Mouse (Mus musculus) macrophage (primary cell): ENCODE measurements around the gene 9230112D13Rik. TPM values are rescaled to one million over a fixed set of nuclear protein-coding genes. Genes with fewer than 3 reads are reported as not detected.

Source experiments
- H3K27ac ChIP-seq: fragments of 350-480 bp; formaldehyde crosslinking; 2 replicates; pipeline ENCODE4 v1.9.0; 2021
- H3K36me3 ChIP-seq: fragments of 350-480 bp; formaldehyde crosslinking; 2 replicates; pipeline ENCODE4 v1.9.0; 2021; ENCODE audit errors: inconsistent target
- H3K4me3 ChIP-seq: fragments of 350-480 bp; formaldehyde crosslinking; 2 replicates; pipeline ENCODE4 v1.9.0; 2021; ENCODE audit errors: inconsistent target
- H3K79me2 ChIP-seq: fragments of 350-480 bp; formaldehyde crosslinking; 2 replicates; pipeline ENCODE4 v1.9.0; 2021; ENCODE audit errors: inconsistent target
- WGBS: methylation state at CpG from one replicate; pipeline ENCODE4 v1.1.7; 2026; ENCODE audit warnings: inconsistent platforms; ENCODE audit not compliant: missing documents; 5-methylcytosine and 5-hydroxymethylcytosine counted together
- polyA plus RNA-seq: library from polyadenylated mRNA; stranded (reverse); fragments of 250-400 nt; gene quantifications from 3 replicates; pipeline ENCODE4 v1.2.4, GENCODE M21; 2018; ENCODE audit warnings: inconsistent platforms

Gene 9230112D13Rik
- polyA plus RNA-seq, 1 experiment from 2014 or later: not detected

DNA sequence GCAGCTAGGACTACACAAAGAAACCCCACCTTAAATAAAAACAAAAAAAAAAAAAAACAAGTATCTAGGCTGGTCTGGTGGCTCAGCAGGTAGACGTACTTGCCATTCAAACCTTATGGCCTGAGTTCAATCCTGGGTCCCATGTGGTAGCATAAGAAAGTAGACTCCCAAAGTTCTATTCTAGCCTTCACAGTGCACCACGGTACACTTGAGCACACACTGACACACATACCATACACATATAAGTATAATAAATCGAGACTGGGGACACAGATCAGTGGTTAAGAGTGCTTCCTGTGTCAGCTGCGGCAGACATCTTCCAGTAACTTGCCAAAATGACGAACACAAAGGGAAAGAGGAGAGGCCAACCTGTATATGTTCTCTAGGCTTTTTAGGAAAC lies 6.7 kb downstream of the 9230112D13Rik start:
- H3K36me3 ChIP-seq: no peaks in the 10 kb centered on the region
- no peak overlapping the region for H3K27ac ChIP-seq
- H3K4me3 ChIP-seq: no peak overlapping the region
- no peaks in the 10 kb centered on the region for H3K79me2 ChIP-seq
- 61% methylated on average over 5 of the region's 5 CpGs for WGBS

DNA sequence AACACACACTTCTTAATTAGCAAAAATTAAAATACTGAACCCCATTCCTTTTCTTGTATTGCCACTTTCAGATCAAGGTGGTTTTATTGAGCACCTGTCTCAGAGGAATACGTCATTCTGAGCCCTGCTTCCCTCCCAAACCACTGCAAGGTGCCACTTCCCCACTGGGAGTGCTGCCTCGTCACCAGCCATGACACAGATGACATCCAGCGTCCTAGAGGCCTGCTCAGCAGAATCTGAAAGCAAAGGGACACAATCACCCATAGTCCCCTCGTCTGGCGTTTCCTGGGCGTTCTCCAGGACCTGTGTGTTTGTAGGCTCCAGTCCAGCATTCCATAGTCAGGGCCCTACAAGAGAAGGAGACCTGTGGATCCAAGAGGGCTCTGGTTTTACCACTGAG lies 8.5 kb downstream of the 9230112D13Rik start:
- no peaks in the 10 kb centered on the region for H3K36me3 ChIP-seq
- no peak overlapping the region for H3K4me3 ChIP-seq
- WGBS: 26% methylated on average over 6 of the region's 6 CpGs
- no peaks in the 10 kb centered on the region for H3K79me2 ChIP-seq
- H3K27ac ChIP-seq: no peak overlapping the region

DNA sequence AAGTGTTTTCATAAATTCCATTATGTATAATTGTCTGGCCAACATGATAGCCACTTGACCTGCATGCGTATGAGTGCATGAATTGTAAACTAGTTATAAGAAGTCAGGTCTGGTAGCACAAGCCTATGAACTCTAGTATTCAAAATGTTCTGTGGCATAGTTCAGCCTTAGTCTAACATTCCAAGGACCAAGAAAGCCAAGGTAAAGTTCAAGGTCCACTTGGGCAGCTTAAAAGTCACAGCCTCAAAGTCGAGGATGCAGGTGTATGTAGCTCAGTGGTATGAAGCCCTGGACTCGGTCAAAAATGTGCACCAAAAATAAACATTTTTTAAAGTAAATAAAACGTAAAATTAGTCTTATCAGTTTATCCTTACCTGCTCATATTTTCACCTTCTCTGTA lies 10.0 kb downstream of the 9230112D13Rik start:
- H3K4me3 ChIP-seq: no peak overlapping the region
- WGBS: 70% methylated on average over 4 of the region's 4 CpGs
- no peak overlapping the region for H3K27ac ChIP-seq
- no peaks in the 10 kb centered on the region for H3K79me2 ChIP-seq
- H3K36me3 ChIP-seq: no peaks in the 10 kb centered on the region

DNA sequence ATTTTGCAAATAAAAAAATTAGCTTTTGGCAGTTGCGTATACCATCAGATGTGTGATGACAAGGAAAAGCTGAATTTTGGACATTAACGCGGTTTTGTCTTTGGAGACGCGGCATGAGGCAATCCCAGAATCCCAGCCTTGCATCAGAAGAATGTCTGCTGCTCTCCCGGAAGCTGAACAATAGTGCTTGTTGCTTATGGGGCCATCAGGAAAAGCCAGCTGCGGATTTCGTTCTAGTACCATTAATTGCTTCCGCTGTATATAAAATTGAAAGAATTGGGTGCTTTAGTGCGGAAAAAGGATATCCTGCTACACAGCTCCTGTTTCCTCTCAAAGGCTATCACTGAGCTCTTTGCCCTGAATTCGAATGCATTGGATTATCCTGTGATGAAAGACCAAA lies 10.7 kb downstream of the 9230112D13Rik start:
- Histone ChIP-seq H3K27ac (no peak overlapping the region), H3K4me3 (no peak overlapping the region), H3K79me2 (no peaks in the 10 kb centered on the region), H3K36me3 (no peaks in the 10 kb centered on the region)
- 13% methylated on average over 11 of the region's 11 CpGs for WGBS

DNA sequence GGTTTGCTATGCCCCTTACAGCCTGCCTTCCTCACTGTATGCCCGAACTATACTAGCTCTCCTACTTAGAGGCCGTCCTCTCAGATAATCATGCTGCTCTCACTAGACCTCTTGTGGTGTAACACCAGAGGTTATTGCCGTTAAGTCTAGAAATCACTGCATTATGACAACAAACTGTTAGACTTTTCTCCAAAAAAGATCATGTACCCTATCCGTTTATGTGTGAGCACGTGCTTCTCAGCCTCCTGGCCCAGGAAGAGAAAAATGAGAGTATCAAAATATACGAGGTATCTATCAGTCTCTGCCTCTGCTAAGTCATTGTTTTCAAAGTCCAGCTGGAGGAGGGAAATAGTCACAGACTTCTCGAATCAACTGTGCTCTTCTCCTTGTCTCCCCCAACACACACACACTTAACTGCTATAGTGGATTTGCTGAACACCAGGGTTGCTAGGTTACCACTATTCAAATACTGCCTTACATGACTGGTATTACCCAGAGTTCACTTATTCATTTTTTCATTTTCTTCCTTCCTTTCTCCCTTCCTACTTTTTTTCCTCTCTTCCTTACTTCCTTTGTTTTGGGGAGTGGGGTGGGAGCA lies 13.7 kb downstream of the 9230112D13Rik start:
- H3K36me3 ChIP-seq: no peaks in the 10 kb centered on the region
- 52% methylated on average over 7 of the region's 7 CpGs for WGBS
- no peak overlapping the region for H3K27ac ChIP-seq
- no peak overlapping the region for H3K4me3 ChIP-seq
- H3K79me2 ChIP-seq: no peaks in the 10 kb centered on the region

DNA sequence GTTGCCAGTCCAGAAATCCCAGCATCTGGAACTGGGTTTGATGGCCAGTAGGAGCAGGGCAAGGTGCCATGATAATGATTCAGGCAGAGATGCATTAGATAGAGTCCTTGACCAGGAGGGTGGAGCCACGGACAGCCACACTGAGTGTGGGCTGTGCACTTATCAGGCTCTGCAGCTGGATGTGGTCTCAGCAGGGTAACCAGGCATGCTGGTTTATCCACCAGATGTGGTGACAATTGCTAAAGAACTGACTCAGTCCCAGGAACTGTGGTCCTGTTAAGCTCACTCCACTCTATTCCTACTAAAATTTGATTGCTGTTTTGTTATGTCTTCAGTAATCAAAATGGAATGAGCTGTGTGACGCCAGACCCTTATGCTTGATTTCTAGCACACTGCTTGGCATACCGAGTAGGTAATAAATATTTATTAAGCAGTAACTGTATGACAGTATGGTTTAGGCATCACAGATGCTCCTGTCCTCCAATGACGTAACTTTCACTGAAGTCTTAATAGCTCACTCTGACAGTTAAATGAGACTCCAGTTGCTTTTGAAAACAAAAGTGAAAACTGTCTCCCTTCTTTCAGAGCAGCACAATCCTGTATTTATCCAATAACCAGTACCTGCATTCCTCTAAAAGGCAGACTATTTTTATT lies 14.3 kb downstream of the 9230112D13Rik start:
- Histone ChIP-seq H3K36me3 (no peaks in the 10 kb centered on the region), H3K79me2 (no peaks in the 10 kb centered on the region), H3K4me3 (no peak overlapping the region), H3K27ac (no peak overlapping the region)
- WGBS: 54% methylated on average over 4 of the region's 4 CpGs

DNA sequence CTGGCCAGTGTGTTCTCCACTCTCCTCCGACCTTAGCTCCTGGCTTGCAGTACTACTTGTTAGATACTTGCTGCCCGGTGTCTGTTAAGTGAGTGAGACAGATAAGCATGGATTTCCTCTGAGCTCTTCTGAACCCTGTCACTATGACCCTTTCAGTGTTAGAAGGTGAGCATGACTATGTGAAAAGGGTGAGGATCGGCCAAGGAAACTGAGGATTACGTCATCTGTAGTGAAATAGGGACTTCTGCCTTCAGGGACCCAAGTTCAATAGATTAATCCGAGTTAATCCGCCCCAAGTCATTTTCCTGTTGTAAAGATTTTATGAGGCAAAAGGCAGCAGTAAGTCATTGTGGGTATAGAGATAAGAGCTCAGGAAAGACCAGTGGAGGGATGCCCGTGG lies 17.3 kb downstream of the 9230112D13Rik start:
- Histone ChIP-seq H3K27ac (no peak overlapping the region), H3K4me3 (no peak overlapping the region), H3K36me3 (no peaks in the 10 kb centered on the region), H3K79me2 (no peaks in the 10 kb centered on the region)
- 65% methylated on average over 7 of the region's 7 CpGs for WGBS

DNA sequence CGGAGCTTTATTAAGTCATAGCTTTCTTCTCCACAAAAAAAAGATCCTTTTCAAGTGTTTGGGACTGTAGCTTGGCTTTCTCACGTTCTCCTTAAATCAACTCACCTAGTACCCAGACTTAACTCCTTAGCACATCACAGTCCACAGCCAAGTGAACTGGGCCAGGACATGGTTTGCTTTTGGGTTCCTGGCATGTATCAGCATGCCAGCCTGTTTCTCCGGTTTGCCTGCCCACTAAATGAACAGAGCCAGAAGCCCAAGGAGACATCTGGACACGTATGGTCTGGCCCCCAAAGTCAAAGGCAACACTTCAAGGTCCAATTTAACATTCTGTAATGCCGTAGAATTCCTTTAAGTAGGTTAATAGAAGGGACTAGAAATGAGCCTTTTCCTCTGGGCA lies 18.2 kb downstream of the 9230112D13Rik start:
- Histone ChIP-seq H3K4me3 (no peak overlapping the region), H3K79me2 (no peaks in the 10 kb centered on the region), H3K36me3 (no peaks in the 10 kb centered on the region), H3K27ac (no peak overlapping the region)
- WGBS: 95% methylated on average over 5 of the region's 5 CpGs

DNA sequence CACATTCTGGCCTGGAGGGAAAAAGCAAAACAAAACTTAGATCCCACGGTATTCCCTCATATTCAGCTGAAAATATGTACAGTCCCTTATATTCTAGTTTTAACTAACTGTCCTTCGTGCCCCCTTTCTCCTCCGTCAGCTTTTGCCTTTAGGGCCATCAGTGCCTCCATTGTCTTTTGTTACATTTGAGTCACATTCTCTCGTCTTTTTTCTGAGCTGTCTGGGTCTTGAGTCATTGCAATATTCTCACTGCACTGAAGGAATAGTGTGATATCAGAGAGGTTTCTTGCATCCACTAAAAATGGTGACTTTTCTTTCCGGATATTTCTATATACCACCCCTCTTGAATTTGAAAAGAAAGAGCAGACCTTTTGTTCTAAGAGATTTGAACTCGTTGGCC lies 18.8 kb downstream of the 9230112D13Rik start:
- Histone ChIP-seq H3K4me3 (no peak overlapping the region), H3K36me3 (no peaks in the 10 kb centered on the region), H3K79me2 (no peaks in the 10 kb centered on the region), H3K27ac (no peak overlapping the region)
- 87% methylated on average over 6 of the region's 6 CpGs for WGBS

DNA sequence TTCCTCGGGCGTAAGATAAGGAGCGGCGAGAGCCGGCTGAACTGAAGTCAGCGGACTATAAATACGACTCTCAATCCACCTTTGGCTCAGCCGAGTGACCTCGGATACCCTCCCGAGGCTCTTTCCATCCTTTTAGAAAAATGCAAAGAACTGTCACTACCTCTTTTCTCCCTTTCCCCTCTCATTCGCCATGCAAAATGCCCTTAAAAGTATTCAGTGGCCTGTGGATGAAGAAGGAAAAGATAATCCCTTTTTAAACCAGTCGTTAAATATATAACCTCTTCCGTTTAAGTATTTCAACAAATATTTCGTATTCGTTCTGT lies 19.3 kb downstream of the 9230112D13Rik start, which contains the start of gene Bmpr1a:
Bmpr1a (minus strand) TSS at position 17 of the 323 bp plus-strand sequence.
- Histone ChIP-seq H3K36me3 (no peaks in the 10 kb centered on the region), H3K27ac (no peak within 1 kb of the TSS), H3K4me3 (no peak within 1 kb of the TSS), H3K79me2 (no peaks in the 10 kb centered on the region)
- WGBS: 17% methylated on average over 15 of the region's 15 CpGs

DNA sequence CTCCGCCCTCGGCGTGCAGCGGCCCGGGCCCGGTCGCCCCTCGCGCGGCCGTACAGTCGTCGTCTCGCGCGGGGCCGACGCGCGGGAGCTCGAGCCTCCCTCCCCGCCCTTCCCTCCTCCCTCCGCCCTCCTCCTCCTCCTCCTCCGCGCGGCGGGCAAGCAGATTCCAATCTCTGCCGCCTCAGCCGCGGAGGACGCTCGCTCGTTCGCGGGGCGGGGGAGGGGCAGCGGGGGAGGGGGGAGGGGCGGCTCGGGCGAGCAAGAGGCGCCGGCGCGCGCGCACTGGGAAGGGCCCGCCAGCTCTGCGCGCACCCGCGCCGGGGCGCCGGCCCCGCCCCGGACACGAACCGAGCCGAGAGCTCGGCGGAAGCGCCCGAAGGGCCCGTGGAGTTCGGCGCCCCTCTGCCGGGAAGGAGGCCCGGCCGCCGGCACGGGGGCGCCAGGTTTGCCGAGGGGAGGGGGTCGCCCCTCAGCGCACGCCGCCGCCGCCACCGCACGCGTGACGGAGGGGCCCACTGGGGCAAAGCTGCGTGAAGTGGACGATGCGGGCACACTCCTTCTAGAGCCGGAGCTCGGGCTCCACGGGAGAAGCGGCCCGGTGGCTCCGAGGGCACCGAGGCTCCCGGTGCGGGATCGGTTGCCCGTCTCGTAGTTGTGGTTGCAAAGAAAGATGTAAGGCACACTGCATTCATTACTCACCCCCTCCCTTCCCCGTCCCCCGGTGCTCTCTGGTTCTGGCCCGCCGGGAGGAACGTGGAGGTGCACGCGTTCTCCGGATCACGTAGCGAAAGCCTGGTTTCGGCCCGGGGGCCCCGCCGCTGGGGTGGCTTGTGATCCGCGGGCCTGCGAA lies 19.9 kb downstream of the 9230112D13Rik start:
- Histone ChIP-seq H3K4me3 (no peak overlapping the region), H3K79me2 (no peaks in the 10 kb centered on the region), H3K27ac (no peak overlapping the region), H3K36me3 (no peaks in the 10 kb centered on the region)
- 2% methylated on average over 63 of the region's 115 CpGs for WGBS

DNA sequence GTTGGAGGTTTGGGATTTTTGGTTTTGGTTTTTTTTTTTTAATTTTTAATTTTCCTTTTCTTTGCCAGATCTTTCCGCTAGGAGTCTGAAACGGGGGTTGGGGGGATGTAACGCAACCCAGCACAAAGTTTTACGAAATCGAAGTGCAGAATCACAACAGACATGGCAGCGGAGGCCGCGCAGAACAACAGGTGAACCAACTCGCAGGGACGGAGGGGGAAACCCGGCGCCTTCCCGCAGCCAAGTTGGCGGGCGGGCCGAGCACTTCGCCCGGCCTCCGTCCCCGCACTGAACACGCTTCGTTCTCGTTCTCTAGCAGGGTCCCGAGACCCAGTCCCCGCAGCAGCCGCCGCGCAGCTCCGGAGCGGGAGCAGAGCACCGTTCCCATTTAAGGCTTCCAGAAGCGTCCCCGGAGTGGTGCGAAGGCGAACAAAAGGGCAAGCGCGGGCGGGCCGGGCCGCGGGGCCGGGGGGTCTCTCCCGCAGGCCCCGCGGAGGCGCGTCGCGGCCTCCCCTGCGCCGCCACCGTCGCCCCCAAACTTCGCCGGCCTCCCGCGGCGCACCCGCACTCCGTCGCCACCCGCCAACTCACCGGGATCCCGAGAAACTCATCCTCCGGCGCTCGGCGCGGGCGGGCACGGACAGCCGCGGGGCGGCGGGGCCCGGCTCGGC lies 20.7 kb downstream of the 9230112D13Rik start:
- Histone ChIP-seq H3K79me2 (no peaks in the 10 kb centered on the region), H3K27ac (no peak overlapping the region), H3K36me3 (no peaks in the 10 kb centered on the region), H3K4me3 (peak overlapping the region; percentile 10; the same call in 1 of the 2 replicates)
- 4% methylated on average over 59 of the region's 77 CpGs for WGBS

DNA sequence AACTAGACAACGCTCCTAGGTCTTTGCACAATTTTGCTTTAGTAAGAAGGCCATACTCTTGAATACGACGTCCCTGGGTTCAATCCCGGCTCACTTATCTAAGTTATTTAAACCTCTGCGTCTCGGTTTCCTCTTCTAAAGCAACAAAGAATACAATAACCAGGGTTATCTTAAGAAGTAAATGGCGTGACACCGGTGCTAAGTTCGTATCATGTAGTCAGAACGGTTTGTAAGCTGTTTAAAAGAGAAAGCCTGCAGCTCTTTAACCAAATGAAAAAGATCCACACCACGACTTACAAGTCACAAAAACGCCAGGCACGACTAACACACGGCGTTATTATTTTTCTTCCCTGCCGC lies 21.2 kb downstream of the 9230112D13Rik start:
- WGBS: 6% methylated on average over 16 of the region's 16 CpGs
- Histone ChIP-seq H3K27ac (no peak overlapping the region), H3K36me3 (no peaks in the 10 kb centered on the region), H3K79me2 (no peaks in the 10 kb centered on the region), H3K4me3 (peak overlapping the region; percentile 10; the same call in 1 of the 2 replicates)

DNA sequence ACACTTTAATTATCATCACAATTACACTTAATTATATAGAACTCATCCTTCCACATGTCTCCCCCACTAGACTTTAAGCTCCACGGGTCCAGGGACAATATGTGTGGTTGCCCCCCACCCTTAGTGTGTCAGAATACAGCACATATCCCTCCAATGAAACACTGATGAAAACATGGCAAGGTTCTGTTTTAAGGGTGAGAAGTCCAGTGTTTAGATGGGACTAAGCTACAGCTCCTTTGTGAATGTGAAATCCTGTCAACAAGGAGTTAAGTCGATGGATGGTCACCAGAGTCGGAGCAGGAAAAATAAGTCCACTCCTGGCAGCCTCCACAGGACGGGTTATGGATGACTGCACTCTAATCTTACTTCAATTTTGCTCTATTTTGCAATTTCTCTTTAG lies 22.3 kb downstream of the 9230112D13Rik start:
- Histone ChIP-seq H3K4me3 (no peak overlapping the region), H3K36me3 (no peaks in the 10 kb centered on the region), H3K79me2 (no peaks in the 10 kb centered on the region), H3K27ac (no peak overlapping the region)
- WGBS: 49% methylated on average over 4 of the region's 4 CpGs

DNA sequence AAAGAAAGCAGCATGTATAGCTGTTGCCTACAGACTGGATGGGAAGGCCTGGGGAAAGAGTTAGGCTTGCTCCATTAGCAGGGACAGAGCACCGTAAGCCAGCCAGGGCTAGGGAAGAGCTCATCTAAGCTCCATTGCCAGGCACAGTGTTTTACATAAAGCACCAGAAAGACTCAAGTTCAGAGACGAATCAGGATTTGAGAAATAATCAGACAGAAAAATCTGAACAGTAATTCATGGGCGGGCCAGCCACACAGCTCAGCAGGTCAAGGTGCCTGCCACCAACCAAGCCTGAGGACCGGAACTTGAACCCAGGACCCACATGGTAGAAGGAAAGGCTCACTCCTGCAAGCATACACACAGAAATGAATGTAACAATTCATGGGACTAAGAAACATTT lies 22.9 kb downstream of the 9230112D13Rik start:
- H3K36me3 ChIP-seq: no peaks in the 10 kb centered on the region
- H3K79me2 ChIP-seq: no peaks in the 10 kb centered on the region
- H3K4me3 ChIP-seq: no peak overlapping the region
- H3K27ac ChIP-seq: no peak overlapping the region
- WGBS: 89% methylated on average over 4 of the region's 4 CpGs
